Mouse (Mus musculus) bone marrow macrophage, adult 2 months (primary cell): ENCODE measurements at regions not wholly inside any gene's neighbourhood (a gene's known extent, or its start where the extent isn't known, plus 50 kb on each side); places are given as distances from the start of the nearest gene placed in this dataset.

Experiments used
- CTCF ChIP-seq: IDR thresholded peaks from 2 replicates; pipeline ENCODE4 v1.5.1; 2012; ENCODE audit warnings: low read depth, mild to moderate bottlenecking, low read length, moderate library complexity
- POLR2A ChIP-seq: IDR thresholded peaks from 2 replicates; pipeline ENCODE4 v1.6.1; 2012; ENCODE audit warnings: mild to moderate bottlenecking, low read depth, low read length, borderline replicate concordance

- TF ChIP-seq CTCF (no peak), POLR2A (no peak)
Measured at GRCm38 (mm10) chr4:125906296-125906695, 118.1 kb upstream of the Csf3r start.
